Mouse (Mus musculus): ENCODE measurements at regions not wholly inside any gene's neighbourhood (a gene's known extent, or its start where the extent isn't known, plus 50 kb on each side); places are given as distances from the start of the nearest gene placed in this dataset.

DNA sequence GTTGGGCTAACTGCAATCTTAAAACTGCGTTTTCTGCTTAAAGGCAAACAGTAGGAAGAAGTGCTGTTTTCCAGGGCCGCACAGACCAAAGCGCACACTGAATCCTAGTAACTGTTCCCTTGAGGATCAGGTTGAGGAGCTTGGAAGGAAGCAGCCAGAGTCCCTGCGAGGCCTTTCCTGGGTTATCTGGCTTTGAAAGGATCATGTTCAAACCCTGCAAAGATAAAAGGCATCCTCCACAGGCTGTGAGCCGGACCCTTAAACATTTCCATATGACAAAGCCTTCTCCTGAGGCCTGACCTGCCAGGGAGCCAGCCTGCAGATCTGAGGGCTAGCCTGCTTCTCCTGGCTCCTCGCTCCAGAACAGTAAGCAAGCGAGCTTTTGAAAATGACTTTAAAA is 56.7 kb upstream of the Irx2 start:
- TF ChIP-seq CTCF (IDR thresholded peaks at IDR 0.05) (no peak), EP300 (IDR thresholded peaks at IDR 0.05) (no peak)
